Mouse (Mus musculus): ENCODE results near the gene Hint2. TPM values are rescaled to one million over a fixed set of nuclear protein-coding genes. Genes with fewer than 3 reads are reported as not detected.

The Hint2 gene
- polyA plus RNA-seq, 1 experiment = 130 TPM

DNA sequence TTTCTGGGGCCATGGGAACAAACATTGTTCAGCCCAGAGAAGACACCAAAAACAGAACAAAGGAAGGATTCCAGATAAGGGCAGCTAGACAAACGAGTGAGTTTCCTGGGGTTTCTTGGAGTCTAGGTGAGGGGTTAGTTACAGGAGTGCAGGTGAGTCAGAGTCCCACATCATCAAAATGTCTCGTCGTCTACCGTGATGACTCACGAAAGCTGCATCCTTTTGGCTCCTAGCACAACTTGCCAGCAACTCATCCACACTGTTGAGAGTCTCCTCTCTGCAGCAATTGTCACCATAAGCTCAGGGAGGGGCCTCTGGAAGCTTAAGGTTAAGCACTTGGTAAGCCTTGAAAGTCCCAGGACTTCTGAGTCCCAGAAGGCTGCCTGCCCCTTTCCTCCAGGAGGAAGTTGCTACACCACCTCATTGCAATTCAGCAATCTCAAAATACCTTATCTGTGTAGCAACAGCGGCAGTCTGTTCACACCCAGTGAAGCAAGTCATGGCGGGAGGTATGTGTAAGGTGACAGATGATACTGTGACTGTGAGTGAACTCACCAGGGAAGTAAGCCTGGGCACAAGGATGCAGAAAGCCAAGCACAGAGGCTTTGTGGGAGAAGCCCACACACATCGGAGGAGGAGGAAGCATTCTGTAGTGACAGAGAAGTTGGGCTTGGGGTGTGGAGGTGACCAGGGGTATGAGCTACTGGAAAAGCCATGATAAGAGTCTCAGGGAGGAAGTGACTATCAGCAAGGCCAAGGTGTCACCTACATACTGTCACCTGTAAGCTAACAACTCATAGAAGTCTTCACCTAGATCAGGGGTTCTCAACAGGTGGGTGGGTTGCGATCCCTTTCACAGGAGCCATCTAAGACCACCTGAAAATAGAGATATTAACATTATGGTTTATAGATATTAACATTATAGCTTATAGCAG is 51.2 kb downstream of the Hint2 start:
- DNase-seq (ENCODE audit: low read depth) = no peak

Other genes with a start within 250 kb of the Hint2 start
- gene Fam166b, start 227.3 kb downstream of the Hint2 start, polyA plus RNA-seq (2012; rRNA removed) = 3.4 and 4.4 TPM in 2 replicates
- gene Tesk1, start 214.5 kb downstream of the Hint2 start, polyA plus RNA-seq (2012; rRNA removed) = 64.6 and 65.6 TPM in 2 replicates
- gene Cd72, start 201.8 kb downstream of the Hint2 start, polyA plus RNA-seq (2012; rRNA removed) = 3.5 and 3.8 TPM in 2 replicates
- 0.14 TPM in 1 of 2 replicates, not detected in the other for gene Sit1, start 172.7 kb downstream of the Hint2 start, polyA plus RNA-seq (2012; rRNA removed)
- 184 and 241 TPM in 2 replicates for gene Ccdc107, start 163.6 kb downstream of the Hint2 start, polyA plus RNA-seq (2012; rRNA removed)
- gene Arhgef39, start 156.8 kb downstream of the Hint2 start, polyA plus RNA-seq (2012; rRNA removed) = 3.4 and 3.5 TPM in 2 replicates
- gene Car9, start 149.5 kb downstream of the Hint2 start, polyA plus RNA-seq (2012; rRNA removed) = 0.22 and 0.36 TPM in 2 replicates
- gene Tpm2, start 132.7 kb downstream of the Hint2 start, polyA plus RNA-seq (2012; rRNA removed) = 85.8 and 88.1 TPM in 2 replicates
- 58.2 and 96.1 TPM in 2 replicates for gene Creb3, start 94.1 kb downstream of the Hint2 start, polyA plus RNA-seq (2012; rRNA removed)
- 88.5 and 105 TPM in 2 replicates for gene Tln1, start 93.8 kb downstream of the Hint2 start, polyA plus RNA-seq (2012; rRNA removed)
- 59.3 and 74.6 TPM in 2 replicates for gene Rgp1, start 77.8 kb downstream of the Hint2 start, polyA plus RNA-seq (2012; rRNA removed)
- gene Gba2, start 77.6 kb downstream of the Hint2 start, polyA plus RNA-seq (2012; rRNA removed) = 17.9 and 23.9 TPM in 2 replicates
- 0.99 and 2.0 TPM in 2 replicates for gene Msmp, start 72.0 kb downstream of the Hint2 start, polyA plus RNA-seq (2012; rRNA removed)
- gene Npr2, start 24.5 kb downstream of the Hint2 start, polyA plus RNA-seq (2012; rRNA removed) = 34.7 and 35.4 TPM in 2 replicates
- 3.9 and 4.7 TPM in 2 replicates for gene Spag8, start 2.9 kb downstream of the Hint2 start, polyA plus RNA-seq (2012; rRNA removed)
- gene Tmem8b, start 12.5 kb upstream of the Hint2 start, polyA plus RNA-seq (2012; rRNA removed) = 9.8 and 13.6 TPM in 2 replicates
- gene Fam221b, start 12.7 kb upstream of the Hint2 start, polyA plus RNA-seq (2012; rRNA removed) = 0.50 and 0.77 TPM in 2 replicates
- gene Olfr70, start 44.3 kb upstream of the Hint2 start, polyA plus RNA-seq (2012; rRNA removed) = not detected in 2 replicates
- not detected in 2 replicates for gene Olfr71, start 53.8 kb upstream of the Hint2 start, polyA plus RNA-seq (2012; rRNA removed)
- gene Hrct1, start 70.7 kb upstream of the Hint2 start, polyA plus RNA-seq (2012; rRNA removed) = 16.2 and 23.7 TPM in 2 replicates
- gene Spaar, start 73.6 kb upstream of the Hint2 start, polyA plus RNA-seq (2012; rRNA removed) = 6.4 and 8.3 TPM in 2 replicates
- gene Olfr159, start 114.5 kb upstream of the Hint2 start, polyA plus RNA-seq (2012; rRNA removed) = not detected in 2 replicates
- not detected in 2 replicates for gene Olfr156, start 167.4 kb upstream of the Hint2 start, polyA plus RNA-seq (2012; rRNA removed)
- gene Olfr157, start 183.7 kb upstream of the Hint2 start, polyA plus RNA-seq (2012; rRNA removed) = not detected in 2 replicates
- gene Olfr155, start 195.1 kb upstream of the Hint2 start, polyA plus RNA-seq (2012; rRNA removed) = not detected in 2 replicates
- 16.0 and 17.6 TPM in 2 replicates for gene Reck, start 219.1 kb upstream of the Hint2 start, polyA plus RNA-seq (2012; rRNA removed)

All from gonadal fat pad, adult 2 months (tissue).